Mouse (Mus musculus): ENCODE data around the gene Optn. TPM values are rescaled to one million over a fixed set of nuclear protein-coding genes. Genes with fewer than 3 reads are reported as not detected.

The Optn gene
- total RNA-seq, 2 experiments from 2014 or later, result 88.3 to 107 TPM

GRCm38 (mm10) chr2:4985000-4985399, 78.9 kb downstream of the Optn start:
- DNase-seq, result no peak

DNA sequence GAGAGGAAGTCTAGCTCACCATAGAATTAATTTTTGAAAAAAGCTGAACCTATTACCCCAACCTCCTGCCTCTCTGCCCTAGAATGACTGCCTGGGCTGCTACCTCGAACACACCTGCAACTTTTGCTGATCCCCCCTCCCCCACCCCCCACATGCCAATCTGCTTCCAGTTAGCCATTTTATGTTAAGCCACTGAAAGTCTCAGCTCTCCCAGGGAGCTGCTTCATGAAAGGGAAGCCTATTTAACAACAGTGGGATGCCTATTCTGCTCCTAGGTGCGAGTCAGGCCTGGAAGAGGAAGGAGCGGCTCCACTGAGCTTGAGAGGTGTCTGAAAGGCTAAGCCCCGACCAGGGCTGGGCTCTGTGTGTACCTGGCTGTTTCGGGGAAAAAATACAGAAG, 79.9 kb downstream of the Optn start:
- no peak for DNase-seq

- no peak for DNase-seq
Measured at GRCm38 (mm10) chr2:4978091-4978490, 85.8 kb downstream of the Optn start.

GRCm38 (mm10) chr2:4975807-4976206, 88.0 kb downstream of the Optn start, which contains the start of gene Ucma:
Ucma (plus strand) TSS chr2:4976122.
- DNase-seq, result no peak

Other genes with a start within 250 kb of the Optn start
- gene Sephs1, start 182.5 kb downstream of the Optn start, total RNA-seq (2021), result 10 to 100 TPM; 12.0 to 13.0 TPM
- 100 to 1,000 TPM; 810 to 890 TPM for gene Phyh, start 145.0 kb downstream of the Optn start, total RNA-seq (2021)
- gene Ucma, start 87.9 kb downstream of the Optn start, total RNA-seq (2021), result under 1 TPM in 1 of 2 experiments, not detected in 1; 0.80 TPM
- under 1 TPM; 0.46 to 0.82 TPM for gene Mcm10, start 51.3 kb downstream of the Optn start, total RNA-seq (2021)
- 1 to 10 TPM; 2.9 to 4.7 TPM for gene Ccdc3, start 73.7 kb upstream of the Optn start, total RNA-seq (2021)

All from heart, adult 18-20 months (tissue).